Mouse (Mus musculus) CH12.LX (cell line): Measurements from ENCODE around the gene Axdnd1. TPM values are rescaled to one million over a fixed set of nuclear protein-coding genes. Genes with fewer than 3 reads are reported as not detected.

Experiments
- DNase-seq: peaks from one replicate; pipeline ENCODE4 v3.0.0-alpha.2; 2013; ENCODE audit errors: extremely low read depth
- H3K27ac ChIP-seq: 2 replicates; pipeline ENCODE4 v1.5.1; 2012; ENCODE audit warnings: low read depth, mild to moderate bottlenecking, control low read depth, moderate library complexity; ENCODE audit not compliant: insufficient read depth
- H3K27me3 ChIP-seq: replicated peaks from 2 replicates; pipeline ENCODE3; 2012; ENCODE audit warnings: inconsistent platforms
- H3K36me3 ChIP-seq, 2 experiments: replicated peaks in 1 of 2; 2 replicates each; pipeline versions ENCODE3 to v1.6.1; 2012; ENCODE audit warnings: inconsistent platforms in 1 of 2, low read length in 1 of 2, mild to moderate bottlenecking in 1 of 2, mixed read lengths in 1 of 2, moderate library complexity in 1 of 2; ENCODE audit not compliant: control insufficient read depth in 1 of 2, insufficient read depth in 1 of 2
- H3K4me1 ChIP-seq, 2 experiments: 2 replicates each; pipeline ENCODE4 v1.6.1; 2012; ENCODE audit warnings: inconsistent platforms in 1 of 2, moderate library complexity in 1 of 2; ENCODE audit not compliant: insufficient read depth in 2 of 2, control insufficient read depth in 1 of 2
- H3K4me2 ChIP-seq: 2 replicates; pipeline ENCODE4 v1.6.1; 2012; ENCODE audit warnings: low read depth, mild to moderate bottlenecking, control low read depth; ENCODE audit not compliant: poor library complexity, insufficient read depth, severe bottlenecking
- H3K4me3 ChIP-seq, 3 experiments: fragments of 150-350 bp in 1 of 3; sonication (generic) in 1 of 3; replicated peaks in 1 of 3; 2 replicates each; pipeline versions ENCODE3 to v1.5.1; 2011 to 2012; ENCODE audit warnings: low read depth in 2 of 3, low read length in 2 of 3, mild to moderate bottlenecking in 2 of 3, moderate library complexity in 2 of 3, control low read depth in 1 of 3, improper control_type of control experiment in 1 of 3, inconsistent platforms in 1 of 3, mixed read lengths in 1 of 3; ENCODE audit not compliant: poor library complexity in 1 of 3
- H3K79me2 ChIP-seq: replicated peaks from 2 replicates; pipeline ENCODE4 v1.6.1; 2012; ENCODE audit warnings: mild to moderate bottlenecking, moderate library complexity; ENCODE audit not compliant: control insufficient read depth, poor library complexity, insufficient read depth, severe bottlenecking; ENCODE audit errors: extremely low read depth
- H3K9ac ChIP-seq: 2 replicates; pipeline ENCODE4 v1.6.1; 2012; ENCODE audit warnings: low read depth, mild to moderate bottlenecking, control low read depth, moderate library complexity; ENCODE audit not compliant: insufficient read depth
- H3K9me3 ChIP-seq: replicated peaks from 2 replicates; pipeline ENCODE3; 2012; ENCODE audit warnings: low read length, inconsistent platforms, mixed read lengths
- CHD1 ChIP-seq: IDR thresholded peaks from 2 replicates; pipeline ENCODE4 v1.6.1; 2012; ENCODE audit warnings: low read depth, low read length, improper control_type of control experiment, inconsistent platforms
- E2F4 ChIP-seq: IDR thresholded peaks from 2 replicates; pipeline ENCODE4 v1.6.1; 2011; ENCODE audit warnings: low read depth, low read length, improper control_type of control experiment; ENCODE audit not compliant: insufficient replicate concordance
- ETS1 ChIP-seq: conservative IDR thresholded peaks from 2 replicates; pipeline ENCODE4 v1.6.1; 2012; ENCODE audit warnings: low read depth, mild to moderate bottlenecking, inconsistent platforms, low read length, improper control_type of control experiment, moderate library complexity
- GABPA ChIP-seq: IDR thresholded peaks from 2 replicates; pipeline ENCODE4 v1.6.1; 2012; ENCODE audit warnings: low read depth, low read length, improper control_type of control experiment, inconsistent platforms; ENCODE audit not compliant: insufficient replicate concordance
- HCFC1 ChIP-seq: IDR thresholded peaks from 2 replicates; pipeline ENCODE4 v1.6.1; 2012; ENCODE audit warnings: low read depth, mild to moderate bottlenecking, inconsistent platforms, low read length, improper control_type of control experiment
- IRF4 ChIP-seq: IDR thresholded peaks from 2 replicates; pipeline ENCODE4 v1.6.1; 2014; ENCODE audit warnings: low read depth, mild to moderate bottlenecking, inconsistent platforms, low read length, improper control_type of control experiment
- JUND ChIP-seq: conservative IDR thresholded peaks from 2 replicates; pipeline ENCODE4 v1.6.1; 2011; ENCODE audit warnings: low read depth, low read length, improper control_type of control experiment
- KAT2A ChIP-seq: IDR thresholded peaks from 2 replicates; pipeline ENCODE4 v1.6.1; 2012; ENCODE audit warnings: low read length, improper control_type of control experiment, inconsistent platforms; ENCODE audit not compliant: insufficient replicate concordance
- MAX ChIP-seq: IDR thresholded peaks from 2 replicates; pipeline ENCODE4 v1.6.1; 2011; ENCODE audit warnings: low read length, improper control_type of control experiment
- MAZ ChIP-seq: IDR thresholded peaks from 2 replicates; pipeline ENCODE4 v1.6.1; 2012; ENCODE audit warnings: low read depth, mild to moderate bottlenecking, inconsistent platforms, low read length, improper control_type of control experiment, moderate library complexity
- MEF2A ChIP-seq: IDR thresholded peaks from 2 replicates; pipeline ENCODE4 v1.6.1; 2014; ENCODE audit warnings: low read depth, mild to moderate bottlenecking, inconsistent platforms, low read length, improper control_type of control experiment, borderline replicate concordance
- MXI1 ChIP-seq: IDR thresholded peaks from 2 replicates; pipeline ENCODE4 v1.6.1; 2011; ENCODE audit warnings: mild to moderate bottlenecking, low read depth, low read length, improper control_type of control experiment
- MYC ChIP-seq: IDR thresholded peaks from 2 replicates; pipeline ENCODE4 v1.6.1; 2011; ENCODE audit warnings: low read depth, mild to moderate bottlenecking, improper control_type of control experiment, low read length
- NRF1 ChIP-seq: IDR thresholded peaks from 2 replicates; pipeline ENCODE4 v1.6.1; 2014; ENCODE audit warnings: low read depth, mild to moderate bottlenecking, inconsistent platforms, low read length, improper control_type of control experiment, moderate library complexity
- POLR2A ChIP-seq: IDR thresholded peaks from 2 replicates; pipeline ENCODE4 v1.6.1; 2011; ENCODE audit warnings: low read depth, mild to moderate bottlenecking, improper control_type of control experiment, low read length
- POLR2AphosphoS2 ChIP-seq: IDR thresholded peaks from 2 replicates; pipeline ENCODE4 v1.6.1; 2011; ENCODE audit warnings: low read depth, low read length, improper control_type of control experiment
- RAD21 ChIP-seq: IDR thresholded peaks from 2 replicates; pipeline ENCODE4 v1.6.1; 2011; ENCODE audit warnings: low read depth, mild to moderate bottlenecking, low read length, improper control_type of control experiment, moderate library complexity
- RCOR1 ChIP-seq: conservative IDR thresholded peaks from 2 replicates; pipeline ENCODE4 v1.6.1; 2012; ENCODE audit warnings: low read depth, mild to moderate bottlenecking, inconsistent platforms, low read length, improper control_type of control experiment
- SIN3A ChIP-seq: IDR thresholded peaks from 2 replicates; pipeline ENCODE4 v1.6.1; 2012; ENCODE audit warnings: low read length, improper control_type of control experiment, inconsistent platforms
- SMC3 ChIP-seq: IDR thresholded peaks from 2 replicates; pipeline ENCODE4 v1.6.1; 2011; ENCODE audit warnings: low read depth, low read length, improper control_type of control experiment
- USF1 ChIP-seq: IDR thresholded peaks from 2 replicates; pipeline ENCODE4 v1.6.1; 2014; ENCODE audit warnings: low read depth, mild to moderate bottlenecking, inconsistent platforms, low read length, improper control_type of control experiment
- USF2 ChIP-seq: conservative IDR thresholded peaks from 2 replicates; pipeline ENCODE4 v1.6.1; 2011; ENCODE audit warnings: low read depth, low read length, improper control_type of control experiment
- ZKSCAN1 ChIP-seq: IDR thresholded peaks from 2 replicates; pipeline ENCODE4 v1.6.1; 2012; ENCODE audit warnings: low read depth, inconsistent platforms, low read length, improper control_type of control experiment, borderline replicate concordance
- ZMIZ1 ChIP-seq: IDR thresholded peaks from 2 replicates; pipeline ENCODE4 v1.6.1; 2012; ENCODE audit warnings: low read depth, mild to moderate bottlenecking, inconsistent platforms, low read length, improper control_type of control experiment
- ZNF384 ChIP-seq: IDR thresholded peaks from 2 replicates; pipeline ENCODE4 v1.6.1; 2012; ENCODE audit warnings: low read depth, low read length, improper control_type of control experiment, inconsistent platforms
- dilution Hi-C: fragments of 300-500 bp; cut with MboI; formaldehyde crosslinking; loops from 2 replicates; pipeline ENCODE4 v1.14.3; 2020; ENCODE audit warnings: low sequenced_read_pairs; ENCODE audit not compliant: extremely low pct_unique_long_range_greater_than_20kb, extremely low pct_ligation_motif_present
- in situ Hi-C: fragments of 300-500 bp; cut with MboI; formaldehyde crosslinking; loops from 3 replicates; pipeline ENCODE4 v1.14.3; 2019; ENCODE audit warnings: low sequenced_read_pairs, low pct_ligation_motif_present, low pct_unique_long_range_greater_than_20kb, mixed read lengths
- polyA plus RNA-seq: library from polyadenylated mRNA; unstranded; fragments of >175 nt; gene quantifications from 2 replicates; pipeline ENCODE4 v1.2.1, GENCODE M21; 2012; ENCODE audit warnings: low read depth; ENCODE audit not compliant: insufficient read length
- total RNA-seq, 2 experiments: library from RNA; depleted of rRNA; stranded (reverse); fragments of 300-350 nt in 1 of 2; fragments of >200 nt in 1 of 2; gene quantifications; 2 replicates each; pipeline ENCODE4 v1.2.3; 2012 to 2014

Axdnd1 gene
- total and polyA plus RNA-seq, 3 experiments = not detected

- no peaks in the 10 kb centered on the region; the same call in 1 of the 2 replicates for H3K79me2 ChIP-seq
- no peak overlapping the region for H3K27ac ChIP-seq
- no peak for TF ChIP-seq POLR2A
- no peak for TF ChIP-seq RAD21
- no peak for TF ChIP-seq NRF1
- no peak for TF ChIP-seq RCOR1
- TF ChIP-seq USF2 = no peak
- TF ChIP-seq E2F4 = no peak
- no peak for TF ChIP-seq POLR2AphosphoS2
- no peak for TF ChIP-seq ZMIZ1
- TF ChIP-seq CHD1 = no peak
- no peak for TF ChIP-seq MXI1
- no peak for TF ChIP-seq USF1
- TF ChIP-seq JUND = no peak
- TF ChIP-seq ZKSCAN1 = no peak
- no peak for TF ChIP-seq KAT2A
- TF ChIP-seq HCFC1 = no peak
- TF ChIP-seq SIN3A = no peak
- TF ChIP-seq ETS1 = no peak
- no peak for TF ChIP-seq ZNF384
- no peak for TF ChIP-seq MYC
- TF ChIP-seq GABPA = no peak
- H3K4me1 ChIP-seq = peaks cover 1 to 5% of the 10 kb centered on the region in 2 experiments; a peak in 2 of 4 replicates
- no peaks in the 10 kb centered on the region for H3K27me3 ChIP-seq
- dilution Hi-C loops = no loop called here
- no peak overlapping the region for H3K4me3 ChIP-seq
- no peaks in the 10 kb centered on the region for H3K9me3 ChIP-seq
- H3K4me2 ChIP-seq = no peak overlapping the region
- no peak overlapping the region for H3K9ac ChIP-seq
- DNase-seq = no peak
- in situ Hi-C loops = no loop called here
- peaks cover 0 to 23% of the 10 kb centered on the region in 2 experiments for H3K36me3 ChIP-seq
Measured at GRCm38 (mm10) chr1:156454384-156454783, 33.4 kb upstream of the Axdnd1 start.

GRCm38 (mm10) chr1:156453876-156454275 lies 32.9 kb upstream of the Axdnd1 start:
- dilution Hi-C loops = no loop called here
- peaks cover 0 to 2% of the 10 kb centered on the region in 2 experiments; a peak in 2 of 4 replicates for H3K4me1 ChIP-seq
- in situ Hi-C loops = no loop called here
- no peak for TF ChIP-seq MEF2A
- TF ChIP-seq CHD1 = no peak
- TF ChIP-seq SMC3 = no peak
- no peak for TF ChIP-seq IRF4
- no peak for TF ChIP-seq MYC
- TF ChIP-seq MAZ = no peak
- TF ChIP-seq MAX = no peak
- no peak overlapping the region for H3K4me3 ChIP-seq
- no peak overlapping the region for H3K27ac ChIP-seq
- no peaks in the 10 kb centered on the region for H3K27me3 ChIP-seq
- no peak overlapping the region for H3K9ac ChIP-seq
- peaks cover 0 to 26% of the 10 kb centered on the region in 2 experiments for H3K36me3 ChIP-seq
- no peak overlapping the region for H3K4me2 ChIP-seq
- H3K9me3 ChIP-seq = no peaks in the 10 kb centered on the region
- H3K79me2 ChIP-seq = no peaks in the 10 kb centered on the region
- DNase-seq = no peak
